Mouse (Mus musculus): Measurements from ENCODE around the gene Hs2st1.

GRCm38 (mm10) chr3:144470901-144471300 lies 99.1 kb downstream of the Hs2st1 start:
- TF ChIP-seq POLR2A (IDR thresholded peaks at IDR 0.05; ENCODE audit: extremely low read depth, insufficient read depth, low read length) (no peak), CTCF (IDR thresholded peaks at IDR 0.05; ENCODE audit: low read depth, low read length) (no peak)
